Mouse (Mus musculus) adrenal gland, postnatal 4 days (tissue): ENCODE data around the gene Pidd1. TPM values are rescaled to one million over a fixed set of nuclear protein-coding genes. Genes with fewer than 3 reads are reported as not detected.
"Not testable (repeated sequence)": the region's sequence is repeated elsewhere in the genome, so short reads cannot be mapped to it uniquely, and the experiment has no call there.

ENCODE experiments used
- DNase-seq, 2 experiments: peaks; one replicate each; pipeline ENCODE4 v3.0.0; 2021 to 2022; ENCODE audit warnings: low spot score in 2 of 2, mixed read lengths in 2 of 2
- total RNA-seq, 2 experiments: library from RNA; stranded (reverse); gene quantifications; 2 replicates each; pipeline ENCODE4 v1.2.3; 2021

Gene Pidd1
- total RNA-seq, 2 experiments from 2014 or later = 8.4 to 12.6 TPM

GRCm38 (mm10) chr7:141460001-141460390 lies 16.2 kb upstream of the Pidd1 start:
- DNase-seq = no peak

GRCm38 (mm10) chr7:141459301-141459711 lies 15.5 kb upstream of the Pidd1 start:
- DNase-seq = no peak

GRCm38 (mm10) chr7:141458661-141459060 lies 14.8 kb upstream of the Pidd1 start:
- DNase-seq = no peak

GRCm38 (mm10) chr7:141457986-141458660 lies 14.3 kb upstream of the Pidd1 start:
- no peak for DNase-seq

- DNase-seq = no peak
These were observed 13.4 kb upstream of the Pidd1 start for GRCm38 (mm10) chr7:141457236-141457635.

- DNase-seq = no peak
These were observed 12.9 kb upstream of the Pidd1 start for GRCm38 (mm10) chr7:141456739-141457138.

GRCm38 (mm10) chr7:141455610-141456314 lies 11.9 kb upstream of the Pidd1 start:
- DNase-seq = peak in 1 of 2 experiments; percentile 54

- peak; percentile 90 to 91 for DNase-seq
These were observed 11.2 kb upstream of the Pidd1 start, which contains the start of gene Pnpla2 for GRCm38 (mm10) chr7:141454967-141455551. Gene Pnpla2, plus strand, starts transcription at chr7:141455198.

- no peak for DNase-seq
These were observed 9.8 kb upstream of the Pidd1 start for GRCm38 (mm10) chr7:141453636-141454035.

GRCm38 (mm10) chr7:141451928-141452327 lies 8.1 kb upstream of the Pidd1 start:
- no peak for DNase-seq

GRCm38 (mm10) chr7:141447110-141447991 lies 3.5 kb upstream of the Pidd1 start, which contains the start of gene Rplp2:
Gene Rplp2, plus strand, starts transcription at chr7:141447370.
- DNase-seq = peak; percentile 89

- not testable (repeated sequence) for DNase-seq
These were observed 2.5 kb upstream of the Pidd1 start for GRCm38 (mm10) chr7:141446374-141446773.

GRCm38 (mm10) chr7:141443081-141443821 lies 574 bp downstream of the Pidd1 start:
- no peak for DNase-seq

- no peak for DNase-seq
These were observed 1.6 kb downstream of the Pidd1 start for GRCm38 (mm10) chr7:141442199-141442598.

- DNase-seq = no peak
These were observed 2.4 kb downstream of the Pidd1 start for GRCm38 (mm10) chr7:141441460-141441859.

GRCm38 (mm10) chr7:141440613-141441012 lies 3.2 kb downstream of the Pidd1 start:
- peak in 1 of 2 experiments; percentile 47 for DNase-seq

- no peak for DNase-seq
These were observed 4.0 kb downstream of the Pidd1 start for GRCm38 (mm10) chr7:141439811-141440210.

GRCm38 (mm10) chr7:141439140-141439679 lies 4.6 kb downstream of the Pidd1 start:
- no peak for DNase-seq

GRCm38 (mm10) chr7:141438201-141438968 lies 5.4 kb downstream of the Pidd1 start:
- no peak for DNase-seq
